ENCODE assay signal across 15 mouse cellular contexts in genomic region chr17:12461168-12461567, GRCm38 (mm10). TPM values are rescaled to one million over a fixed set of nuclear protein-coding genes. Genes with fewer than 3 reads are reported as not detected.
DNase-seq lines count a peak whose midpoint lies in the region; ATAC-seq and TF ChIP-seq lines count a peak whose summit lies in the region.
"Had no signal": no experiment of that assay in that cellular context is flagged by ENCODE, and none has a peak within 500 bp of the region (broad histone marks: within the 10 kb centered on the region; RNA-seq: fewer than 3 reads in every experiment).

No protein-coding gene starts in this region.

- H3K4me3 ChIP-seq in kidney, postnatal 0 days (replicated peaks; ENCODE audit: low read depth, low read length) = no peak overlapping the region
- H3K4me3 ChIP-seq: heart, embryonic 12.5 days; neural tube, embryonic 13.5 days had no signal

- H3K4me1 ChIP-seq in kidney, postnatal 0 days (replicated peaks; ENCODE audit: insufficient read depth, low read length) = no peaks in the 10 kb centered on the region
- H3K4me1 ChIP-seq: heart, embryonic 12.5 days; neural tube, embryonic 13.5 days had no signal

- H3K27ac ChIP-seq in kidney, postnatal 0 days = no peak overlapping the region
- H3K27ac ChIP-seq: macrophage; neural tube, embryonic 13.5 days had no signal

- no peak overlapping the region for H3K9ac ChIP-seq in kidney, postnatal 0 days (ENCODE audit: low read depth, low read length)
- H3K9ac ChIP-seq: heart, embryonic 12.5 days; neural tube, embryonic 13.5 days had no signal

- in situ Hi-C loops in Patski (cut with MboI; ENCODE audit: low pct_unique_long_range_greater_than_20kb) = no loop called here

- no peaks in the 10 kb centered on the region for H3K36me3 ChIP-seq in kidney, postnatal 0 days (ENCODE audit: insufficient read depth, low read length)
- H3K36me3 ChIP-seq: heart, embryonic 12.5 days; neural tube, embryonic 13.5 days had no signal

- CTCF ChIA-PET in Patski (lab: Charles Lee) = interaction anchor here (1.0 kb wide), 1 partner anchor 11 kb away, joined by 4 read pairs; no protein-coding TSS in a partner anchor

- no peak for ATAC-seq in kidney, postnatal 0 days (replicated peaks; ENCODE audit: low FRiP score, low read depth)
- ATAC-seq in Patski = no peak
- ATAC-seq: forebrain, embryonic 14.5 days had no signal

- DNase-seq in kidney, postnatal 0 days (ENCODE audit: low spot score) = no peak
- DNase-seq in kidney, adult 9 months = no peak
- peak; percentile 6 for DNase-seq in thymus, postnatal 14 days
- DNase-seq in thymus, postnatal 0 days (ENCODE audit: low spot score) = no peak
- DNase-seq in Patski (ENCODE audit: low read depth, low spot score) = no peak
- no peak for DNase-seq in c-Kit-positive CD71-positive TER-119-positive erythroid progenitor cells, embryonic 14.5 days (ENCODE audit: low spot score)
- DNase-seq in urinary bladder, postnatal 10 days (ENCODE audit: low spot score) = no peak
- DNase-seq: cerebellum, adult 2 months; gastrocnemius, postnatal 25 days; heart, postnatal 4 days; kidney, adult 11 months had no signal

- POLR2A ChIA-PET in Patski (lab: Charles Lee) = no interaction called here

- peak; percentile 54 for TF ChIP-seq CTCF in kidney, postnatal 0 days (IDR thresholded peaks at IDR 0.05; ENCODE audit: low read depth)
- TF ChIP-seq CTCF in Patski (IDR thresholded peaks at IDR 0.05) = peak; percentile 53

- H3K4me2 ChIP-seq in kidney, postnatal 0 days (ENCODE audit: low read length) = no peak overlapping the region
- H3K4me2 ChIP-seq: heart, embryonic 12.5 days; neural tube, embryonic 13.5 days had no signal

- H3K9me3 ChIP-seq in kidney, postnatal 0 days (replicated peaks; ENCODE audit: low read length) = no peaks in the 10 kb centered on the region
- H3K9me3 ChIP-seq: neural tube, embryonic 13.5 days had no signal

- H3K27me3 ChIP-seq in kidney, postnatal 0 days (ENCODE audit: insufficient read depth, low read length) = no peaks in the 10 kb centered on the region
- peaks cover 35% of the 10 kb centered on the region for H3K27me3 ChIP-seq in Patski
- H3K27me3 ChIP-seq: heart, embryonic 12.5 days; neural tube, embryonic 13.5 days had no signal

RNA-seq across cellular contexts. Expression of gene Slc22a3, which starts 46.3 kb away (rescaled TPM):
- polyA plus RNA-seq in kidney, postnatal 0 days (2015; fragmentation: Nextera tagmentation; extraction: Ambion mirVana) = 0.57 and 0.68 TPM in 2 replicates
- 2.9 and 3.1 TPM in 2 replicates for polyA plus RNA-seq in thymus, postnatal 0 days (2015; fragmentation: Nextera tagmentation; extraction: Ambion mirVana)
- polyA plus RNA-seq in Patski (2021) = not detected
- polyA plus RNA-seq: macrophage had no signal
